Mouse (Mus musculus): ENCODE measurements around the gene BC016579. TPM values are rescaled to one million over a fixed set of nuclear protein-coding genes. Genes with fewer than 3 reads are reported as not detected.

Gene BC016579
- total and polyA plus RNA-seq, 3 experiments: 0.16 TPM; not detected in 2

- Histone ChIP-seq H3K4me3 (ENCODE audit: low read depth, low read length) (no peak overlapping the region), H3K9me3 (replicated peaks) (no peaks in the 10 kb centered on the region), H3K4me1 (ENCODE audit: insufficient read depth, low read depth, low read length) (no peaks in the 10 kb centered on the region), H3K36me3 (replicated peaks) (no peaks in the 10 kb centered on the region), H3K27me3 (ENCODE audit: insufficient read depth, low read length) (peaks cover 7% of the 10 kb centered on the region; the same call in 1 of the 2 replicates)
- ATAC-seq (ENCODE audit: extremely low read depth, insufficient number of reproducible peaks, low FRiP score, poor library complexity, severe bottlenecking): no peak
- DNase-seq (ENCODE audit: low spot score): no peak
- no peak for TF ChIP-seq TAL1 (conservative IDR thresholded peaks at IDR 0.05; ENCODE audit: low read depth, low read length)
- TF ChIP-seq GATA2 (IDR thresholded peaks at IDR 0.05; ENCODE audit: borderline replicate concordance, low read depth, low read length): no peak
- no peak for TF ChIP-seq CTCF (IDR thresholded peaks at IDR 0.05; ENCODE audit: low read depth, low read length)
- TF ChIP-seq POLR2AphosphoS5 (IDR thresholded peaks at IDR 0.05; ENCODE audit: insufficient replicate concordance, low read depth, low read length): no peak
- no peak for TF ChIP-seq GATA1 (IDR thresholded peaks at IDR 0.05; ENCODE audit: borderline replicate concordance, low read length)
Observed at GRCm38 (mm10) chr16:45654465-45654864, 597 bp upstream of the BC016579 start.

GRCm38 (mm10) chr16:45653009-45653933 lies 597 bp downstream of the BC016579 start:
- Histone ChIP-seq H3K4me1 (ENCODE audit: insufficient read depth, low read depth, low read length) (no peaks in the 10 kb centered on the region), H3K9me3 (replicated peaks) (no peaks in the 10 kb centered on the region), H3K27me3 (ENCODE audit: insufficient read depth, low read length) (peaks cover 7% of the 10 kb centered on the region; the same call in 1 of the 2 replicates), H3K4me3 (ENCODE audit: low read depth, low read length) (no peak overlapping the region), H3K36me3 (replicated peaks) (no peaks in the 10 kb centered on the region)
- DNase-seq (ENCODE audit: low spot score) (no peak), ATAC-seq (ENCODE audit: extremely low read depth, insufficient number of reproducible peaks, low FRiP score, poor library complexity, severe bottlenecking) (no peak)
- no peak for TF ChIP-seq GATA2 (IDR thresholded peaks at IDR 0.05; ENCODE audit: borderline replicate concordance, low read depth, low read length)
- no peak for TF ChIP-seq TAL1 (conservative IDR thresholded peaks at IDR 0.05; ENCODE audit: low read depth, low read length)
- no peak for TF ChIP-seq POLR2AphosphoS5 (IDR thresholded peaks at IDR 0.05; ENCODE audit: insufficient replicate concordance, low read depth, low read length)

GRCm38 (mm10) chr16:45651497-45651896 lies 2.4 kb downstream of the BC016579 start:
- no peaks in the 10 kb centered on the region for H3K36me3 ChIP-seq (replicated peaks)
- H3K9me3 ChIP-seq (replicated peaks): no peaks in the 10 kb centered on the region
- H3K4me1 ChIP-seq (ENCODE audit: insufficient read depth, low read depth, low read length): no peaks in the 10 kb centered on the region
- no peak for DNase-seq (ENCODE audit: low spot score)
- peaks cover 7% of the 10 kb centered on the region; the same call in 1 of the 2 replicates for H3K27me3 ChIP-seq (ENCODE audit: insufficient read depth, low read length)
- H3K4me3 ChIP-seq (ENCODE audit: low read depth, low read length): no peak overlapping the region
- TF ChIP-seq POLR2AphosphoS5 (IDR thresholded peaks at IDR 0.05; ENCODE audit: insufficient replicate concordance, low read depth, low read length): no peak
- no peak for ATAC-seq (ENCODE audit: extremely low read depth, insufficient number of reproducible peaks, low FRiP score, poor library complexity, severe bottlenecking)

- no peaks in the 10 kb centered on the region for H3K4me1 ChIP-seq (ENCODE audit: insufficient read depth, low read depth, low read length)
- TF ChIP-seq GATA1 (IDR thresholded peaks at IDR 0.05; ENCODE audit: borderline replicate concordance, low read length): no peak
- no peak for TF ChIP-seq GATA2 (IDR thresholded peaks at IDR 0.05; ENCODE audit: borderline replicate concordance, low read depth, low read length)
- no peak for TF ChIP-seq CTCF (IDR thresholded peaks at IDR 0.05; ENCODE audit: low read depth, low read length)
- no peak for TF ChIP-seq TAL1 (conservative IDR thresholded peaks at IDR 0.05; ENCODE audit: low read depth, low read length)
- TF ChIP-seq POLR2AphosphoS5 (IDR thresholded peaks at IDR 0.05; ENCODE audit: insufficient replicate concordance, low read depth, low read length): no peak
- DNase-seq (ENCODE audit: low spot score): no peak
- no peaks in the 10 kb centered on the region for H3K36me3 ChIP-seq (replicated peaks)
- no peaks in the 10 kb centered on the region for H3K27me3 ChIP-seq (ENCODE audit: insufficient read depth, low read length)
- no peak overlapping the region for H3K4me3 ChIP-seq (ENCODE audit: low read depth, low read length)
- ATAC-seq (ENCODE audit: extremely low read depth, insufficient number of reproducible peaks, low FRiP score, poor library complexity, severe bottlenecking): peak; percentile 34; the same call in 1 of the 2 replicates
- no peaks in the 10 kb centered on the region for H3K9me3 ChIP-seq (replicated peaks)
Observed at GRCm38 (mm10) chr16:45644380-45644779, 9.5 kb downstream of the BC016579 start.

GRCm38 (mm10) chr16:45643944-45644343 lies 9.9 kb downstream of the BC016579 start:
- H3K27me3 ChIP-seq (ENCODE audit: insufficient read depth, low read length): no peaks in the 10 kb centered on the region
- H3K36me3 ChIP-seq (replicated peaks): no peaks in the 10 kb centered on the region
- DNase-seq (ENCODE audit: low spot score) (no peak), ATAC-seq (ENCODE audit: extremely low read depth, insufficient number of reproducible peaks, low FRiP score, poor library complexity, severe bottlenecking) (no peak)
- TF ChIP-seq GATA1 (IDR thresholded peaks at IDR 0.05; ENCODE audit: borderline replicate concordance, low read length): no peak
- no peak for TF ChIP-seq CTCF (IDR thresholded peaks at IDR 0.05; ENCODE audit: low read depth, low read length)
- TF ChIP-seq TAL1 (conservative IDR thresholded peaks at IDR 0.05; ENCODE audit: low read depth, low read length): no peak
- no peak for TF ChIP-seq GATA2 (IDR thresholded peaks at IDR 0.05; ENCODE audit: borderline replicate concordance, low read depth, low read length)
- TF ChIP-seq POLR2AphosphoS5 (IDR thresholded peaks at IDR 0.05; ENCODE audit: insufficient replicate concordance, low read depth, low read length): no peak
- no peak overlapping the region for H3K4me3 ChIP-seq (ENCODE audit: low read depth, low read length)
- H3K4me1 ChIP-seq (ENCODE audit: insufficient read depth, low read depth, low read length): no peaks in the 10 kb centered on the region
- no peaks in the 10 kb centered on the region for H3K9me3 ChIP-seq (replicated peaks)

- no peaks in the 10 kb centered on the region for H3K27me3 ChIP-seq (ENCODE audit: insufficient read depth, low read length)
- ATAC-seq (ENCODE audit: extremely low read depth, insufficient number of reproducible peaks, low FRiP score, poor library complexity, severe bottlenecking): no peak
- H3K4me3 ChIP-seq (ENCODE audit: low read depth, low read length): no peak overlapping the region
- no peak for TF ChIP-seq GATA2 (IDR thresholded peaks at IDR 0.05; ENCODE audit: borderline replicate concordance, low read depth, low read length)
- no peak for TF ChIP-seq TAL1 (conservative IDR thresholded peaks at IDR 0.05; ENCODE audit: low read depth, low read length)
- TF ChIP-seq CTCF (IDR thresholded peaks at IDR 0.05; ENCODE audit: low read depth, low read length): no peak
- no peak for TF ChIP-seq POLR2AphosphoS5 (IDR thresholded peaks at IDR 0.05; ENCODE audit: insufficient replicate concordance, low read depth, low read length)
- no peak for TF ChIP-seq GATA1 (IDR thresholded peaks at IDR 0.05; ENCODE audit: borderline replicate concordance, low read length)
- no peaks in the 10 kb centered on the region for H3K4me1 ChIP-seq (ENCODE audit: insufficient read depth, low read depth, low read length)
- H3K9me3 ChIP-seq (replicated peaks): no peaks in the 10 kb centered on the region
- DNase-seq (ENCODE audit: low spot score): no peak
- H3K36me3 ChIP-seq (replicated peaks): no peaks in the 10 kb centered on the region
Observed at GRCm38 (mm10) chr16:45641301-45641700, 12.6 kb downstream of the BC016579 start.

All from G1E (cell line).